Mouse (Mus musculus) hindbrain, embryonic 13.5 days (tissue): Measurements from ENCODE around the gene Foxp1. TPM values are rescaled to one million over a fixed set of nuclear protein-coding genes. Genes with fewer than 3 reads are reported as not detected.

Experiments
- ATAC-seq: fragments of 200-750 bp; cut with Nextera tagmentation; 2 replicates; pipeline ENCODE4 v1.8.0; 2017; ENCODE audit warnings: moderate TSS enrichment; ENCODE audit not compliant: low FRiP score
- H3K27ac ChIP-seq: fragments of 300-500 bp; sonication (generic); 2 replicates; pipeline ENCODE4 v1.5.1; 2015; ENCODE audit warnings: inconsistent platforms, mild to moderate bottlenecking, moderate library complexity
- H3K27me3 ChIP-seq: fragments of 300-500 bp; sonication (generic); 2 replicates; pipeline ENCODE4 v1.6.1; 2015; ENCODE audit warnings: mild to moderate bottlenecking, inconsistent platforms
- H3K36me3 ChIP-seq: fragments of 300-500 bp; sonication (generic); 2 replicates; pipeline ENCODE4 v1.6.1; 2015; ENCODE audit warnings: mild to moderate bottlenecking, inconsistent platforms
- H3K4me1 ChIP-seq: fragments of 300-500 bp; sonication (generic); replicated peaks from 2 replicates; pipeline ENCODE4 v1.6.1; 2015; ENCODE audit warnings: inconsistent platforms
- H3K4me2 ChIP-seq: fragments of 300-500 bp; sonication (generic); 2 replicates; pipeline ENCODE4 v1.6.1; 2015; ENCODE audit warnings: inconsistent platforms, mild to moderate bottlenecking, moderate library complexity
- H3K4me3 ChIP-seq: fragments of 300-500 bp; sonication (generic); 2 replicates; pipeline ENCODE4 v1.5.1; 2015; ENCODE audit warnings: mild to moderate bottlenecking, inconsistent platforms
- H3K9ac ChIP-seq: fragments of 300-500 bp; sonication (generic); 2 replicates; pipeline ENCODE4 v1.6.1; 2015; ENCODE audit warnings: mild to moderate bottlenecking, inconsistent platforms
- H3K9me3 ChIP-seq: fragments of 300-500 bp; sonication (generic); 2 replicates; pipeline ENCODE4 v1.6.1; 2016; ENCODE audit warnings: inconsistent platforms
- WGBS: fragments of 180-500 bp; shearing (Covaris S2); methylation state at CpG from one replicate; pipeline ENCODE4 v1.1.7; 2015; 5-methylcytosine and 5-hydroxymethylcytosine counted together
- polyA plus RNA-seq: library from polyadenylated mRNA; unstranded; fragments of >200 nt; fragmentation: Nextera tagmentation; extraction: Ambion mirVana; gene quantifications from 2 replicates; pipeline ENCODE4 v1.2.1, GENCODE M21; 2015

Foxp1 gene
- polyA plus RNA-seq, 1 experiment from 2014 or later, result 64.7 TPM

DNA sequence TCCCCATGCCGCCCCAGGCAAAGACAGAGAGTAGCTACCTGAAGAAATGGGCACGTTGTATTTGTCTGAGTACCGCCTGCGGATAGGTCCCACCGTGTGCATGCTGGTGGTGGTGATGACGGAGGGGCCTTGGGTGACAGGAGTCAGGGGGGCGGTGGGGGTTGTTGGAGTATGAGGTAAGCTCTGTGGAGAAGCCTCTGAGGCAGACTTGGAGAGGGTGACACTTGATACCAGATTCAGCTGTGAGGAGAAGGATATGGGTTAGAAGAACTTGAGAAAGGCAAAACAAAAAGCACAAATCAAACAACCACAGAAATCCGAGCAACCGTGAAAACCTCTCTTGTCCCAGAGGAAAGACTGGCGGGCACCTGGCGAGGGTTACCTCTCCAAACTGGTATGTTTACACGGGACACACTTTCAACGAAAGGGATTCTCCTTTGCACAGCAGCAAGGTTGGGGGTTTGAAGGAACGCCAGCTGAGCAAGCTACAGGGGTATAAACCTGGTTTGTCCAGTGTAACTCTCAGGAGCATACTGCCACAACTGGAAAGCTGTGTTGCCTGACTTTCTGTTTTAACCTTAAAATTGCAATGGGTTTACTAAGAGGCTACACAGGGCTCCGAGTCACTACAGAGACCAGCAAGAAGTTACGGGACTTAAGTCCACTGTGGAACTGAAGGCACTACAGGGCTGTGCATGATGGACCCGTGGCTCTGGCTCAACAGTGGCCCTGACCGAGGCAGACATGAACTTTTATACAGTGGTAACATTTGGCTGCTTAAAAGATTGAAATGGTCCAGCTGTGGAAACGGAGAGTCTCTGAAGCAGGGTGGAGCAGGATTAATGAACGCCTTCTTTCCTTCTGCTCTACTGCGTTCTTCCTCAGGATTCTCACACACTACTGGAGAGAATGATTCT lies 576.8 kb downstream of the Foxp1 start:
- H3K27ac ChIP-seq, result no peak overlapping the region
- WGBS, result 85% methylated on average over 21 of the region's 21 CpGs

DNA sequence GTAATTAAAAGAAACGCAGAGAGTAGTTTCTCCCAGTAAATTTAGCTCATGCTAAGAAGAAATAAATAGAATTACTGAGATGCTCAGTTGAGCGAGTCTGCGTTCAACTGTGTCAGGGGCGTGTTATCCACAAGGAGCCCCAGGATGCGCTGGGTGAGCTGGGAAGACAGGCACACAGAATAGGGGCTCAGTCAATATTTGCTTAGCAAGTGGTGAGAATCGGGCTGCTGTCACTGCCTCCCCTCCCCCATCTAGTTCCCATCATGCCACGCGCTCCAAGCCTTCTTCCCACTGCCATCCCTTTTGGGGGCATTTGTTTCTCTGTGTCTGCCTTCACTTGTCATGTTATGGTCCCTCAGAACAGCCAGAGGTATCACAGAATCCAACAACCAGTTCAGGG lies 584.2 kb downstream of the Foxp1 start:
- 0 out of 2 replicates have a peak overlapping the region, but pooled peaks have one; percentile 2 for H3K27ac ChIP-seq
- H3K4me3 ChIP-seq, result no peak overlapping the region
- H3K9me3 ChIP-seq, result no peaks in the 10 kb centered on the region
- H3K9ac ChIP-seq, result no peak overlapping the region
- 57% methylated on average over 8 of the region's 8 CpGs for WGBS
- no peak for ATAC-seq
- H3K36me3 ChIP-seq, result peaks cover 14% of the 10 kb centered on the region; the same call in 1 of the 2 replicates
- no peaks in the 10 kb centered on the region for H3K27me3 ChIP-seq
- H3K4me1 ChIP-seq, result peaks cover 22% of the 10 kb centered on the region
- no peak overlapping the region for H3K4me2 ChIP-seq

More for the DNA sequence above, 576.8 kb downstream of the Foxp1 start:
- no peak overlapping the region for H3K4me3 ChIP-seq
- H3K4me2 ChIP-seq, result no peak overlapping the region
- H3K9ac ChIP-seq, result no peak overlapping the region
- H3K27me3 ChIP-seq, result peaks cover 8% of the 10 kb centered on the region; the same call in 1 of the 2 replicates
- H3K9me3 ChIP-seq, result no peaks in the 10 kb centered on the region
- ATAC-seq, result no peak
- H3K36me3 ChIP-seq, result peaks cover 8% of the 10 kb centered on the region; the same call in 1 of the 2 replicates
- H3K4me1 ChIP-seq, result peaks cover 39% of the 10 kb centered on the region

DNA sequence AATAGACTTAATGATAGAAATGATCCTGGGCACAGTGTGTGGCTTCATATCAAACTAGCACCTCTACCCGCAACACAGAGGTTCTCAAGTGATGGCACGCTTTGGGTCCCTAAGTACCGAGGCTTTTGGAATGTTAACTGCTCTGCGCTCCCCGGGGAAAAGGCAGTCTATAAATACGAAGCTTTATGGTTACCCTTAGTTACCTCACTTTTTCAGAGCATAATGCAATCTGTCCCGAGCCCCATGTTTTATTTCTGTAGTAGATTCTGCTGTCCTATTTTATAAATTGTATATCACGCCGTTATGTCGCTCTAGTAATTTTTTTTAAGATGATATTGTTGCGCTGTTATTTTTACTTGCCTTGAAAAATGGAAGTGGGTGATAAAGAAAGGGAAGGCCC lies 585.0 kb downstream of the Foxp1 start:
- H3K9me3 ChIP-seq, result no peaks in the 10 kb centered on the region
- H3K9ac ChIP-seq, result no peak overlapping the region
- H3K4me3 ChIP-seq, result no peak overlapping the region
- peaks cover 30% of the 10 kb centered on the region for H3K4me1 ChIP-seq
- 85% methylated on average over 11 of the region's 11 CpGs for WGBS
- H3K4me2 ChIP-seq, result no peak overlapping the region
- H3K27me3 ChIP-seq, result no peaks in the 10 kb centered on the region
- H3K36me3 ChIP-seq, result peaks cover 14% of the 10 kb centered on the region; the same call in 1 of the 2 replicates
- no peak for ATAC-seq
- H3K27ac ChIP-seq, result no peak overlapping the region

DNA sequence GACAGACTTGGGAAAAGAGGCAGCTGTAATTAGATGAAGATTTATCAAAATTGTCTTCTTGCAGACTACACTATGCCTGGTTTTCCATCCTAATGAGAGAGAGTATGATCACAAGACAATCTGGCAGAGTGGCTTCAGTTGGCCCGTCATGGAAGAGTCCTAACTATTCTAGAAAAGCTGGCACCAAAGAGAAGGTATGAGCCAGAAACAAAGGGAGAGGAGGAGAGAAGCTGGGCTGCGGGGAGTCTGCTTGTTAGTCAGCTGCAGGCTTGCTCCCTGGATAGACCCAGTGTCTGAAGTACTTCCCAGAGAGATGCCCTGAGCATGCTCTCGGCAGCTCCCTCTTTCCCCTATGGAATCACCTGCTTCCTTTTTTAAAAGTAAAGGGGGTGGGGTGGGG lies 586.1 kb downstream of the Foxp1 start:
- H3K4me1 ChIP-seq, result peaks cover 39% of the 10 kb centered on the region

DNA sequence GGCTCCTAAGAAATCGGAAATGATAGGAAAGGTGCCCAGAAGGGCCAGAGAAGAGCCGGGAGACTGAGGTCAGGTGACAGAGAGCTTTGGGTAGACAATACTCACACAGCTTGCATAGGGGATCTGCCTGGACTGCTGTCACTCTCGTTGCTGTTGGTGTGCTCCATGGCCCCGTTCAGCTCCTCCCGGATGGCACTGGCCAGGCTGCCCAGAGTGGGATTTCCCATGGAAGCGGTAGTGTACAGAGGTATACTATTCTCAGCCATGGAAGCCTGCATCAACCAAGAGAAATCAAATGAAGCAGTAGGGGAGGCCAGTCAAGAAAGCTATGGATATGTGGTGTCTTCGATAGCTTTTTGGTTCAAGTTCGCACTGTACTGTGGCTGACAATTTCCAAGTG lies 587.4 kb downstream of the Foxp1 start:
- peaks cover 51% of the 10 kb centered on the region for H3K4me1 ChIP-seq
- ATAC-seq, result no peak
- H3K36me3 ChIP-seq, result peaks cover 7% of the 10 kb centered on the region; the same call in 1 of the 2 replicates

More for the DNA sequence above, 586.1 kb downstream of the Foxp1 start:
- no peak overlapping the region for H3K4me2 ChIP-seq
- no peaks in the 10 kb centered on the region for H3K9me3 ChIP-seq
- H3K27ac ChIP-seq, result no peak overlapping the region
- WGBS, result 49% methylated on average over 3 of the region's 3 CpGs
- no peak overlapping the region for H3K4me3 ChIP-seq
- H3K9ac ChIP-seq, result no peak overlapping the region
- ATAC-seq, result no peak
- H3K36me3 ChIP-seq, result peaks cover 14% of the 10 kb centered on the region; the same call in 1 of the 2 replicates
- no peaks in the 10 kb centered on the region for H3K27me3 ChIP-seq

DNA sequence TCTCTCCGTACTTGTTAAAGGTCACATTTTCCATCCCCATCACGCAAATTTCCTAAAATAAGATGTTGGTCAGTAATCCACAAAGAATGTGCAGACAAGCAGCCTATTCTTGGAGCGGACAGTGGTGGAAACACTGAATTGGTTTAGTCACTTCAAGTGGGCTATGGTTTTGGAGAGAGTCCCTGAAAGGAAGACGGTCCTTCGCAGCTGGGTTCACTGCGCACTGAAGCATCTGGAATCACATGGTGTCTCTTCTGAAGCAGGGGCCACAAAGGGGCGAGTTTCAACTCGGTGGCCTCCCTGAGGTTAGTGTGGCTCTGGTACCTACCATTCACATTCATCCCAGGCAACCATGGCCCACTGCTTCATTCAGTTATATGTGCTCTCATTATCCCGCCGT lies 588.1 kb downstream of the Foxp1 start:
- H3K9ac ChIP-seq, result no peak overlapping the region
- H3K4me1 ChIP-seq, result peaks cover 47% of the 10 kb centered on the region
- no peak overlapping the region for H3K4me2 ChIP-seq
- 80% methylated on average over 10 of the region's 10 CpGs for WGBS
- H3K27me3 ChIP-seq, result no peaks in the 10 kb centered on the region
- ATAC-seq, result no peak
- no peak overlapping the region for H3K4me3 ChIP-seq
- no peaks in the 10 kb centered on the region for H3K9me3 ChIP-seq
- peaks cover 12% of the 10 kb centered on the region; the same call in 1 of the 2 replicates for H3K36me3 ChIP-seq
- H3K27ac ChIP-seq, result no peak overlapping the region

More for the DNA sequence above, 587.4 kb downstream of the Foxp1 start:
- WGBS, result 92% methylated on average over 8 of the region's 8 CpGs
- Histone ChIP-seq H3K27ac (no peak overlapping the region), H3K9me3 (no peaks in the 10 kb centered on the region), H3K4me2 (no peak overlapping the region), H3K9ac (no peak overlapping the region), H3K27me3 (no peaks in the 10 kb centered on the region), H3K4me3 (no peak overlapping the region)

DNA sequence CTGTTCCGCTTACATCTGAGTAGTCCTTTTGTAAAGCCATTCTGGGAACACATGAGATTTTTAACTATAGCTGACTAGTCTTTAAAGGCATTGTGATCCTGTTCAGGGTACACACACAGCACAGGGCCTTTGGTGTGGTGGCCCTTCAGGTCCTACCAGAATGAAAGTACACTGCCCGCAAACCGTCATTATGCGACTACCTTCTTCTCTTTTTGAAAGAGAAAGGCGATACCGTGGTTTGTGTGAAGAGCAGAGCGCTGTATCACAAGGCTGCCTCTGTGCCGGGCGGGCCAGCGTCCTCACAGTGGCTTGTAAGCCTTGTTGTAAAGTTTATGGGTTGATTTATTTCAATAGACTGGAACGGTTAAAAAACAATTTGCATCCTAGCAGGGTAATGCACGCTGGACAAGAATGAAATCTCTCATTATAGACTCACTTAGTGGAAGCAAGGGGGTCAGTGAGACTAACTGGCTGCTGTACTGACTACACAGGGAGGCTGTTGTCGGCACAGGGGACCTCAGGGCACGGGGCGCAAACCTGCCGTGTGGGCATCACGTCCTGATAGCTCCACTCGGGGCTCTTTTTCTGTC lies 589.3 kb downstream of the Foxp1 start:
- Histone ChIP-seq H3K36me3 (peaks cover 12% of the 10 kb centered on the region; the same call in 1 of the 2 replicates), H3K4me1 (peaks cover 43% of the 10 kb centered on the region), H3K27ac (no peak overlapping the region), H3K4me2 (no peak overlapping the region), H3K9me3 (no peaks in the 10 kb centered on the region), H3K27me3 (no peaks in the 10 kb centered on the region), H3K4me3 (no peak overlapping the region), H3K9ac (no peak overlapping the region)
- WGBS, result 51% methylated on average over 18 of the region's 18 CpGs
- ATAC-seq, result no peak

DNA sequence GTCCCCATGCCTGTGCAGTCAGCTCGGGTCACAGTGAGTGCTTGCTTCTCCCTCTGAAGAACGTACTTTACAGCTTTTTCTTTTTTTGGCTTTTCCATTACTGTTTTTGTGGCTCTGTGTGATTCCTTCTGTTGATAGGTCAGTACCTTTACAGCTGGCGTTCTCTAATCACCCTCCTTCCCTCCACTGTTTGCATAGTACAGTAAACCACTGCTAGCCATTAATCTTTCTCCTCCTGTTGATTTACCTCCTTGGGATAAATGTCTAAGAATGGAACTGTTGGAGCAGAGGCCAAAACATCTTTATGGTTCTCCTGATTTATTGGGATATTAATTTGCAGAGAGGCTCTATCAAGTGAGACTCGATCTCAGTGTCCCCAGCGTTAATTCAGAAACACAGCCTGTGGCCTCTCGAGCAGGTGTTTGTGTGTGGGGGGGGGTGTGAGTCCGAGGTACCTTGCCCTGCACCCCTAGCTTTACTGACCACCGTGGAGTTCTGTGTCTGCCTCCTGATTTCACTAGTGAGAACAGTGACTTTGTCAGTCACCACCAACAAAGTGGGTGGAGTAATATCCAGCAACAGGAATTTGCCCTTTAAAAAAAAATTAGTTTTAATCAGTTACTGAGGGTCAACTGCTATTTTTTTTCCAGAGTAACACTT lies 590.5 kb downstream of the Foxp1 start:
- ATAC-seq, result no peak
- peaks cover 43% of the 10 kb centered on the region for H3K4me1 ChIP-seq
- H3K9ac ChIP-seq, result no peak overlapping the region
- no peak overlapping the region for H3K27ac ChIP-seq
- H3K27me3 ChIP-seq, result no peaks in the 10 kb centered on the region
- no peak overlapping the region for H3K4me3 ChIP-seq
- no peaks in the 10 kb centered on the region for H3K9me3 ChIP-seq
- no peak overlapping the region for H3K4me2 ChIP-seq
- H3K36me3 ChIP-seq, result peaks cover 12% of the 10 kb centered on the region; the same call in 1 of the 2 replicates
- 77% methylated on average over 8 of the region's 8 CpGs for WGBS

DNA sequence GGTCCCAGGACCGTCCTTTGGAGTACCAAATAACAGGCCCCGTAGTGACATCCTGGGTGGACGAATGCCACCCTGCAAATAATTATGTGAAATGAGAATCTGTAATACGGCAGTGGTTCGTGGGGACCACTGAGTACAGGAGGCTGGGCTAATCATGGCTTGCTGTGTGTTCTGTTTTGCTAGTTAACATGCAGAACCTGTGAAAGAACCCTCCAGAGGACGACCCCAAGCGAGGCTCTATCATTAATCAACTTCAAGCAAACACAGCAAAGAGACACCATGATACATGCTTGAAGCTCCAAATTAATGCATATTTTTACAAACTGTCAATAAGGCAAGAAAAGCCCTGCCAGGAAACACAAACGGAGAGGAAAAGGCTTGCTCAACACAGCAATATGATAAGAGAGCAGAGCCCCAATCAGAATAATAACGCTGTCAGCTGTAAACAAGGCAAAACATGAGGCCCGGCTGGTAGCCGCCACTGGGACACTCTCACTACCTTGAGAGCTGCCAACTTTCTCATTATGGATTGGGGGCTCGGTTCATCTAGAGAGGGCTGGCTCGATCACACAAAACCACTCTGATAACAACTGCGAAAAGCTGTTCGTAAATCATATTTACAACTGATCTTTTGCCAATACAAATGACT lies 591.7 kb downstream of the Foxp1 start:
- H3K27ac ChIP-seq, result 0 out of 2 replicates have a peak overlapping the region, but pooled peaks have one; percentile 35
- peak; percentile 76 for ATAC-seq
- WGBS, result 34% methylated on average over 15 of the region's 15 CpGs

DNA sequence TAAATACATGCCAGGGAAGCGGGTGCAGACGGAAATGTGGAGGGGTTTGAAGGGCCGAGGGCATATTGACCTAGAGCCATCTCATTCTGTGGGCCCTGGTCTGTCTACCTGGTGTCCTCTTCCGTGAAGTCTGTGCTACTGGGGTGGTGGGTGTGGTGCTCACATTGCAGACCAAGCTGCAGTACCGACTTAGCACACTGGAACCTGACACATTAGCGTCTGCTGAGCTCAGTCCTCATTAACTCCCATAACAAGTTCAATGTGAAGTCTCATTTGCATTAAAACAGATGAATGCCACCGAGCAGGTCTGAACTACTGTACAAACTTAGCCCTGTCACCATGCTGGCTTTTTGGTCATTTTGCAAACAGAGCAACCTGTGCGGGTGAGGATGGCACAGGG lies 594.2 kb downstream of the Foxp1 start:
- no peak overlapping the region for H3K4me3 ChIP-seq
- no peak overlapping the region for H3K27ac ChIP-seq
- H3K9me3 ChIP-seq, result no peaks in the 10 kb centered on the region
- no peaks in the 10 kb centered on the region for H3K27me3 ChIP-seq
- H3K4me2 ChIP-seq, result no peak overlapping the region
- 63% methylated on average over 8 of the region's 8 CpGs for WGBS
- no peak for ATAC-seq
- H3K36me3 ChIP-seq, result 0 out of 2 replicates have a peak, but pooled peaks cover 5% of the 10 kb centered on the region
- H3K4me1 ChIP-seq, result peaks cover 33% of the 10 kb centered on the region
- H3K9ac ChIP-seq, result no peak overlapping the region

More for the DNA sequence above, 591.7 kb downstream of the Foxp1 start:
- Histone ChIP-seq H3K9ac (no peak overlapping the region), H3K4me1 (peaks cover 36% of the 10 kb centered on the region), H3K27me3 (no peaks in the 10 kb centered on the region), H3K36me3 (peaks cover 12% of the 10 kb centered on the region; the same call in 1 of the 2 replicates), H3K4me2 (no peak overlapping the region), H3K9me3 (no peaks in the 10 kb centered on the region), H3K4me3 (no peak overlapping the region)

DNA sequence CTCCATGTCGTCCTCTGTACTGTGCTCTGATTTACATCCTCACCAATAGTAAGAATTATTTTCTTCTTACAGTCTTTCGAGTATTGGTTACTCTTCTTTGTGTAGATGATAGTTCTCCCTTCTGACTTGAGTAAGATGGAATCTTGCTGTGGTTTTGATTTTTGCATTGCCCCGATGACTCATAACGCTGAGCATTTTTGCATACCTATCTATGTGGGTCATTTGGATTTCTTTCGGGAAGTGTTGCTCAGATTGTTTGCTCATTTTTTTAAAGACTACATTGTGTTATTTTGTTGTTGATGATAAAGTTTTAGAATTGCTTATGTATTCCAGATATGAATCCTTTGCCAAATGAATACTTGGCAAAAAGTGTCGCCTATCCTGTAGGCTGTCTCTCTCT lies 621.3 kb downstream of the Foxp1 start:
- 94% methylated on average over 6 of the region's 6 CpGs for WGBS
- Histone ChIP-seq H3K4me2 (no peak overlapping the region), H3K36me3 (no peaks in the 10 kb centered on the region), H3K9ac (no peak overlapping the region), H3K9me3 (no peaks in the 10 kb centered on the region), H3K27ac (no peak overlapping the region), H3K4me1 (no peaks in the 10 kb centered on the region), H3K4me3 (no peak overlapping the region), H3K27me3 (no peaks in the 10 kb centered on the region)
- ATAC-seq, result no peak
